Mouse (Mus musculus): ENCODE data around the gene Cby1. TPM values are rescaled to one million over a fixed set of nuclear protein-coding genes. Genes with fewer than 3 reads are reported as not detected.
A peak's percentile ranks its signal among the peaks of the same experiment; 100 is the strongest.

The Cby1 gene
- polyA plus RNA-seq, 1 experiment from 2014 or later: 8.5 TPM

DNA sequence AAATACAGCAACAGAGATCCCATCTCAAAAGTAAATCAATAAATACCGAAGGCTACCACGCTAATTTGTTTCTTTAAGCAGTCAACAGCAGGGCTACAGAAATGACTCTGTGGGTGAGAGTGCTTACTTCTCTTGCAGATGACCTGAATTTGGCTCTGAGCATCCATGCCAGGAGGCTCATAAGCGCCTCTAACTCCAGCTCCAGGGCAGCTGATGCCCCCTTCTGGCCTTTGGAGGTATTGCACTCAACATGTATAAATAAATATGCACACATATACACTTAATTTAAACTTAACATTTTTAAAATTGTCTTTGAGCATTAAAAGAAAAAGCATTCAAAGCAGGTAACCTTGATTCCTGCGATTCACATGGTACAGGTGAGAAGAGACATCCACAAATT is 7.5 kb upstream of the Cby1 start:
- H3K27ac ChIP-seq (ENCODE audit: low read depth): no peak overlapping the region
- DNase-seq: peak; percentile 44
- no peaks in the 10 kb centered on the region for H3K36me3 ChIP-seq (replicated peaks; ENCODE audit: insufficient read depth, low read length)
- no peak for TF ChIP-seq EP300 (IDR thresholded peaks at IDR 0.05; ENCODE audit: low read depth)
- TF ChIP-seq CTCF (IDR thresholded peaks at IDR 0.05; ENCODE audit: low read depth): peak; percentile 70
- no peaks in the 10 kb centered on the region for H3K27me3 ChIP-seq (ENCODE audit: insufficient read depth, low read length)
- H3K4me2 ChIP-seq (ENCODE audit: low read depth, low read length): no peak overlapping the region
- no peak overlapping the region for H3K9ac ChIP-seq (replicated peaks)
- no peak overlapping the region for H3K4me3 ChIP-seq (ENCODE audit: low read depth, low read length)
- no peak for ATAC-seq
- H3K9me3 ChIP-seq (ENCODE audit: low read length): 0 out of 2 replicates have a peak, but pooled peaks cover 3% of the 10 kb centered on the region
- H3K4me1 ChIP-seq (ENCODE audit: insufficient read depth): no peaks in the 10 kb centered on the region
- 83% methylated on average over 4 of the region's 4 CpGs for WGBS (ENCODE audit: insufficient replicate concordance)

DNA sequence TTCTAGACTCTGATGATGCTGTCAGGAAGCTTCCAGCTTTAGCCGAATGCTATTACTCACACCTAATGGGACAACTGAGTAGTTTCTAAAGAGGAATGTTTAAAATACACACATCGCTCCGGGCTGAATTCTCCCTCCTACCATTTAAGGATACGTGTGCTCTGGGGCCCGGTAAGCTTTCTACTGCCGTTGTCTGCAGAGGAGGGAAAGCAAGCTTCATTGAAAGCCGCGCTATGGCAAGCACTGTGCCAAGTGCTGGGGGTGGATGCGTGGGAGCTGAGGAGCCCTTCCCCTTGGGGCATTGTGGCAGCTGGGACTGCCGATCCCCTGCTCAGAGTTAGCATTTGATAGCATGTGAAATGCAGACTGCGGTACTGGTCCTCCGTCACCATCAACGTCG is 2.5 kb upstream of the Cby1 start:
- peaks cover 6% of the 10 kb centered on the region; the same call in 1 of the 2 replicates for H3K4me1 ChIP-seq (ENCODE audit: insufficient read depth)
- H3K9me3 ChIP-seq (ENCODE audit: low read length): 0 out of 2 replicates have a peak, but pooled peaks cover 2% of the 10 kb centered on the region
- TF ChIP-seq EP300 (IDR thresholded peaks at IDR 0.05; ENCODE audit: low read depth) (no peak), CTCF (IDR thresholded peaks at IDR 0.05; ENCODE audit: low read depth) (no peak)
- H3K4me2 ChIP-seq (ENCODE audit: low read depth, low read length): no peak overlapping the region
- no peaks in the 10 kb centered on the region for H3K36me3 ChIP-seq (replicated peaks; ENCODE audit: insufficient read depth, low read length)
- ATAC-seq: no peak
- no peak for DNase-seq
- H3K27me3 ChIP-seq (ENCODE audit: insufficient read depth, low read length): no peaks in the 10 kb centered on the region
- H3K27ac ChIP-seq (ENCODE audit: low read depth): no peak overlapping the region
- no peak overlapping the region for H3K9ac ChIP-seq (replicated peaks)
- H3K4me3 ChIP-seq (ENCODE audit: low read depth, low read length): no peak overlapping the region
- 88% methylated on average over 14 of the region's 14 CpGs for WGBS (ENCODE audit: insufficient replicate concordance)

GRCm38 (mm10) chr15:79657837-79658530 is 1.0 kb upstream of the Cby1 start:
- DNase-seq (peak; percentile 90), ATAC-seq (peak; percentile 44)
- Histone ChIP-seq H3K4me1 (ENCODE audit: insufficient read depth) (peaks cover 6% of the 10 kb centered on the region; the same call in 1 of the 2 replicates), H3K4me2 (ENCODE audit: low read depth, low read length) (peak overlapping the region; percentile 99), H3K4me3 (ENCODE audit: low read depth, low read length) (peak overlapping the region; percentile 73), H3K9ac (replicated peaks) (peak overlapping the region; percentile 84), H3K27me3 (ENCODE audit: insufficient read depth, low read length) (no peaks in the 10 kb centered on the region), H3K27ac (ENCODE audit: low read depth) (peak overlapping the region; percentile 90), H3K36me3 (replicated peaks; ENCODE audit: insufficient read depth, low read length) (0 out of 2 replicates have a peak, but pooled peaks cover 2% of the 10 kb centered on the region), H3K9me3 (ENCODE audit: low read length) (no peaks in the 10 kb centered on the region)
- TF ChIP-seq CTCF (IDR thresholded peaks at IDR 0.05; ENCODE audit: low read depth) (peak; percentile 77), EP300 (IDR thresholded peaks at IDR 0.05; ENCODE audit: low read depth) (0 out of 2 replicates have a peak, but pooled peaks have one; percentile 12)
- WGBS (ENCODE audit: insufficient replicate concordance): 4% methylated on average over 16 of the region's 16 CpGs

- Histone ChIP-seq H3K4me3 (ENCODE audit: low read depth, low read length) (no peak overlapping the region), H3K4me2 (ENCODE audit: low read depth, low read length) (no peak overlapping the region), H3K27ac (ENCODE audit: low read depth) (no peak overlapping the region), H3K9ac (replicated peaks) (no peak overlapping the region), H3K36me3 (replicated peaks; ENCODE audit: insufficient read depth, low read length) (peaks cover 2% of the 10 kb centered on the region; the same call in 1 of the 2 replicates), H3K4me1 (ENCODE audit: insufficient read depth) (peaks cover 6% of the 10 kb centered on the region; the same call in 1 of the 2 replicates), H3K9me3 (ENCODE audit: low read length) (no peaks in the 10 kb centered on the region), H3K27me3 (ENCODE audit: insufficient read depth, low read length) (no peaks in the 10 kb centered on the region)
- no peak for TF ChIP-seq EP300 (IDR thresholded peaks at IDR 0.05; ENCODE audit: low read depth)
- peak; percentile 75 for TF ChIP-seq CTCF (IDR thresholded peaks at IDR 0.05; ENCODE audit: low read depth)
- DNase-seq (peak; percentile 67), ATAC-seq (no peak)
- 78% methylated on average over 4 of the region's 4 CpGs for WGBS (ENCODE audit: insufficient replicate concordance)
These were observed 2.9 kb downstream of the Cby1 start for GRCm38 (mm10) chr15:79661852-79662251.

DNA sequence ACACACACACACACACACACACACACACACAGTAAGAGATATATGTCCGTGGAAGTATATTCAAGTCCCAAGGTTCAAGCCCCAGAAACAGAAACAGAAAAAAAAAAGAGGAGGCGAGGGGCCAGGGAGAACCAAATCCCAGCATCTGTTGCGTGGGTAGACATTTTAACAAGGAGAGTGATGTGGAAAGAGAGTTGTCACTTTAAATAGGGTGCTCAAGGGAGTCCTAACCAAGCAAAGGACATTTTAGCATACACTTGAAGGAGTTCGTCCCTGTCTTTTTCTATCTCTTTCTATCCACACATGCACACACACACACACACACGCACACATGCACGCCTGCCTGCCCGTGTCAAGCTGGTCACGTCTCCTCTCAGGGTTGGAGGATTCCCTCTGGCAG is 5.7 kb downstream of the Cby1 start:
- Histone ChIP-seq H3K4me1 (ENCODE audit: insufficient read depth) (peaks cover 6% of the 10 kb centered on the region; the same call in 1 of the 2 replicates), H3K27me3 (ENCODE audit: insufficient read depth, low read length) (no peaks in the 10 kb centered on the region), H3K36me3 (replicated peaks; ENCODE audit: insufficient read depth, low read length) (peaks cover 2% of the 10 kb centered on the region; the same call in 1 of the 2 replicates), H3K4me3 (ENCODE audit: low read depth, low read length) (no peak overlapping the region), H3K9me3 (ENCODE audit: low read length) (no peaks in the 10 kb centered on the region), H3K4me2 (ENCODE audit: low read depth, low read length) (no peak overlapping the region), H3K9ac (replicated peaks) (no peak overlapping the region), H3K27ac (ENCODE audit: low read depth) (no peak overlapping the region)
- 83% methylated on average over 8 of the region's 8 CpGs for WGBS (ENCODE audit: insufficient replicate concordance)
- TF ChIP-seq EP300 (IDR thresholded peaks at IDR 0.05; ENCODE audit: low read depth) (no peak), CTCF (IDR thresholded peaks at IDR 0.05; ENCODE audit: low read depth) (no peak)
- ATAC-seq (no peak), DNase-seq (no peak)

DNA sequence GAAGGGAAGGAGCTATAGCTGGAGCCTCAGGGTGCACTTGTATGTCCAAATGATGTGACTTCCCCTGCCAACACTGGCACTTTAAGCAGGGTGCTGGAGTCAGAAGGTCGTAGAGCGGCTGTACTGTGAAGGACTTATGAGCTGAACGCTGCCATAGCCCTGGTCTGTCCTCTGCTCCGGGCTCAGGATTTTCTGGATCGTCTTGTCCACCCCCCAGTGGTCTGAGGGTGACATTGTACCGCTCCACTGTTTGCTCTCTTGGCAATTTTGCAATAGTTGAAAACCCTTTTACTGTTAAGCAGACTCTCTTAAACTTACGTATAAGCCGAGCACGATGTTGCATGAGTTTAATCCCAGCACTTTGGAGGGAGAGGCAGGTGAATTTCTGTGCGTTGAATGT is 10.2 kb downstream of the Cby1 start:
- TF ChIP-seq EP300 (IDR thresholded peaks at IDR 0.05; ENCODE audit: low read depth) (no peak), CTCF (IDR thresholded peaks at IDR 0.05; ENCODE audit: low read depth) (peak; percentile 41; the same call in 1 of the 2 replicates)
- Histone ChIP-seq H3K4me3 (ENCODE audit: low read depth, low read length) (no peak overlapping the region), H3K27ac (ENCODE audit: low read depth) (0 out of 2 replicates have a peak overlapping the region, but pooled peaks have one; percentile 18), H3K4me1 (ENCODE audit: insufficient read depth) (peaks cover 9% of the 10 kb centered on the region), H3K9me3 (ENCODE audit: low read length) (no peaks in the 10 kb centered on the region), H3K27me3 (ENCODE audit: insufficient read depth, low read length) (no peaks in the 10 kb centered on the region), H3K9ac (replicated peaks) (no peak overlapping the region), H3K36me3 (replicated peaks; ENCODE audit: insufficient read depth, low read length) (peaks cover 12% of the 10 kb centered on the region), H3K4me2 (ENCODE audit: low read depth, low read length) (no peak overlapping the region)
- DNase-seq (no peak), ATAC-seq (no peak)
- WGBS (ENCODE audit: insufficient replicate concordance): 58% methylated on average over 10 of the region's 10 CpGs
